Mouse (Mus musculus): ENCODE measurements at regions not wholly inside any gene's neighbourhood (a gene's known extent, or its start where the extent isn't known, plus 50 kb on each side); places are given as distances from the start of the nearest gene placed in this dataset.
A peak's percentile ranks its signal among the peaks of the same experiment; 100 is the strongest.

DNA sequence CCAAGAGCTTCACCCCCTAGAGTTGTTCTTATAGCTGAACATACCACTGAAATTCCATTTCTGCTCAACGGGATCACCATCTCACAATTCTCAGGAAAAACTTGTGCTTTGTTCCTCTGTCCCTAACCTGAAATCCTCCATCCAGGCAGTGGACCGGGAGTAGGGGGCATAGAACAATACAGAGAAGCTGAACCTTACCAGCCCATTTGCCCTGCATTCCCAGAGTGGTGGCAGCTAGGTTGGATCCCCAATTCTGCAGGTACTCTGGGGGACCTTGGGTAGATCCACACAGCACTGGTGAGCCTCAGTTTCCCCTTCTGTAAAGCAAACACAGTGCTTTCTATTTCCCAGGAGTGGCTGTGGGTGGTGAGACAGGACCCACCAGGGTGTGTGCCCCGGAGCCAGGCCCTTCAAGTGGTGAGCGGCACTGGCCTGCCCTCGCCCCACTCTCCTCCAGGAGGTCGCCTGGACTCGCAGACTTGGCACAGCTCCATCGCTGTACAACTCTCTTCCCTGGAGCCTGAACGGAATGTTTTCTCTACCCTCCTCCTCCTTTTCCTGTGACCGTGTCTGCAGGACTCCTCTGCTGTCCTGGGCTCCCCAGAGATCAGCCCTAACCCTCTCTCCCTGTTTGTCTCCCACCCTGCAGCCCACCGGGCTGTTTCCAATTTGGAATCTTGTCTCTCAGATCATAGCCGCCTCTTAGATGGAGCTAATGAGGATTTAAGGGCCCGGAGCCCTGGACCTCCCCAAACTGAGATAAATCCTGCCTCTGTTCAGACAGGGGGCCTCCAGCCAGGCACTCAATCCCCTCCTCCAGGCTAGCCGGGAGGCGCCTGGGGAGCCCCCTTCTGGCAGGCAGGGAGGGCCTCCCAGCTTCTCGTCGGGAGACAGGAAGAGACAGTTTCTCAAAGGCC lies 52.3 kb upstream of the Cux1 start:
- no peak for DNase-seq (ENCODE audit: low spot score in 2 of 2)

DNA sequence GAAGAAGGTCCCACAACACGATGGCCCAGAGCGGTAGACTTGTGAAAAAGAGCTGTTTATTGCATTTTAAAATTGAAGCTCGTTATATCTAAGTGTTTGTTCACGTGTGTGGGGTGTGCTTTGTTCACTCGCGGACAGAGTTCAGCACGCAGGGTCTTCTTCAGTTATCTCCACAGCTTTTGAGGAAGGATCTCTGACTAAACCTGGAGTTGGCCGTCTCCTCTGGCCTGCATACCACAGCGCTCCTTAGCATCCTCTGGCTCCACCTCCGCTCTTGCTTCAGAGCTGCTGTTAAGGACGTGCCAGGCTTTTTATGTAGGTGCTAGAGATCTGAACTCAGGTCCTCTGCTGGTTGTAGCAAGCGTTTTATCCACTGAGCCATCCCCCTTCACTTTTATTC lies 52.9 kb upstream of the Cux1 start:
- DNase-seq (ENCODE audit: low spot score in 2 of 2): no peak

DNA sequence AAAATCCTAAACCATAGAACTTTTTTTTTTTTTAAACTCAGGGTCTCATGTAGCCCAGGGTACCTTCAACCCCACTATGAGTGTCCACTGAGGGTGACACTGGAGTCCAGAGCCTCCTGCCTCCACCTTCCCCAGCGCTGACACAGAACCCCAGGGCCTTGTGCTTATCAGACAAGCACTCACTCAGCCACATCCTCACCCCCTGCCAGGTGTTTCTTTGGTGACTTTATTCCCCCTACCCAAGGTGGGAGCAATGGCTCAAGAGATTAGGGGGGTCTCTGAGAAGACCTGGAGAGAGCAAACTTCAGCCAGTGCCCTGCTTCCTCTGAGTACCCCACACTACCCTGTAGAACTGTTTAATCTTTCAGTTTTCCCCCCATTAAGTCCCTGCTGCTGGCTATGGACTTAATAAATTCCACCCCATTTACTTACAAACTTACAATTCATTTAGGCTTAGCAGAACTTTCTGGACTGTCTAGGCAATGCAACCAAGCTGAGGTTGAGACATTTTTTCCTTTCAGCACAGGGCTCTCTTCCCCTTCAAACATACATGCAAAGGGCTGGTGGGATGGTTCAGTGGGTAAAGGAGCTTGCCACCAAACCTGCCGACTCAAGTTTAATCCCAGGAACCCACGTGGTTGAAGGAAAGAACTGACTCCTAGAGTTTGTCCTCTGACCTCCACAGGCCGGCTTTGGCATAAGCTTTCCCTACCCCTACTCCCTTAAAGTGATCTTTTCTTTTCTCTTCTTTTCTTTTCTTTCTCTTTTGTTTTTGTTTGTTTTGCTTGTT lies 54.2 kb upstream of the Cux1 start:
- DNase-seq (ENCODE audit: low spot score in 2 of 2): no peak

DNA sequence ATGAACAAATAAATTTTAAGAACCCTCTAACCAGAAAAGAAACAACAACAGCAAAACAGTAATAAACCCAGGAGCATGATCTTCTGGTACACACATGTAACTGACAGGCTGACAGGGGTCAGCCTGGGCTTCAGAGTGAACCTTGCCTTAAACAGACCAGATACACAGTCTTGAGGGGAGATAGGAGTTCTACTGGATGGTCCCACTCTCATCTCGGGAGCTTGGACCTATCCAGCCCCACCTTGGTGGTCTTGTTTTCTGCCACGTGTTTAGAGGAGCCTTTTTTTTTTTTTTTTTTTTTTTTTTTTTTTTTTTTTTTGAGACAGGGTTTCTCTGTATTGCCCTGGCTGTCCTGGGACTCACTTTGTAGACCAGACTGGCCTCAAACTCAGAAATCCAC lies 54.9 kb upstream of the Cux1 start:
- DNase-seq (ENCODE audit: low spot score in 2 of 2): no peak

DNA sequence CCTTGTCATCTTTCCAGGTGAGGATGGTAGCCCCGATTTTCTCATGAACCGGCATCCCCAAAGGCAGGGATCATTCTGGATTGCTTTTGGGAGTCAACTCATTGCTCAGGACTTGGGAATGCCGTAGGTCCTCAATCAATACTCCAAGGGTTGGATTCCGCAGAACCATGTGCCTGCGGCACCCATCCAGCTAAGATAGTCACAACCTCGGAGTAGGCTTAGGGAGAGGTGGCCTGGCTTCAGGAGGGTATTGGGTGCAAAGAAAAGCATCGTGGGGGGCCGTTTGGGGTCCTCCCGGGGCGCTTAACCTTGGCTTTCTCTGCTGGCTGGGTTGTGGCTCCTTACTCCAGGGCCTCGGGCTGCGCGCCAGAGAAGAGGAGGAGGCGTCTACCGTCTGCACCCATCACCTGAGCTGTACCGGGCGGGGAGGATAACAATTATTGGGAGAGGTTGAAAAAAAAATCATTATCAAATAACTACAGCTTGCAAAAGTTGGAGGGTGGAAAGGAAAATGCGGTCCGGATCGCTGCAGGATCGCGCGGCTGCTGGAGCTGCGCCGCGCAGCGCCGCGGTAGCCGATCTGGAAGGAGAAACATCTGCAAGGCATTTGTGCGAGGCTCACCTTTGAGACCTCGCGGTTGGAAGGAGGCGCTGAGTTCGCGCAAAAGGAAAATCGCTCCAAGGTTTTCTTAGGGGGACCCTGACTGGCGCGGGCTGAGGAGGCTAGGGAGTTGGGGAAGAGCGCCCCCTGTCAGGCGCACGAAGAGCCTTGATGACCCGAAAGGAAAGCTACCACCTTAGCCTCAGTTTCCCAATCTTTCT lies 55.6 kb upstream of the Cux1 start:
- DNase-seq (ENCODE audit: low spot score in 2 of 2): peak in 1 of 2 experiments; percentile 62

DNA sequence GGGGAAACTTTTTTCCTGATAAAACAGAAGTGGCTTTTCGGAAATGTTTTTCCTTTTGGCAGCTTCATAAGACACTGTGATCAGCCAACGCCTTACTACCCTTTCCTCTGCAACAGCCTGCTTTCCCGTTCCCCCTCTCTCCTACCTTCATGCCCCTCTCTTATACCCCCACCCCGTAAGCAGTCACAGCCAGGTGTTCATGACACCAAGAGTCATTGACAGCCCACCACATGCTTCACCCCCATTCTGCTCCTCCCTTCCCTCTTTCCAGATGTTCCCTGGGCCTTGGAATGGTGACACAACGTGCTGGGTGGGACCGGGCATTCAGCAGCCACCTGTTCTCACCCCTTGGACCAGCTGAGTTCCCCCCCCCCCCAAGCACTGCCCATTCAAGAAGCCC lies 56.5 kb upstream of the Cux1 start:
- no peak for DNase-seq (ENCODE audit: low spot score in 2 of 2)

DNA sequence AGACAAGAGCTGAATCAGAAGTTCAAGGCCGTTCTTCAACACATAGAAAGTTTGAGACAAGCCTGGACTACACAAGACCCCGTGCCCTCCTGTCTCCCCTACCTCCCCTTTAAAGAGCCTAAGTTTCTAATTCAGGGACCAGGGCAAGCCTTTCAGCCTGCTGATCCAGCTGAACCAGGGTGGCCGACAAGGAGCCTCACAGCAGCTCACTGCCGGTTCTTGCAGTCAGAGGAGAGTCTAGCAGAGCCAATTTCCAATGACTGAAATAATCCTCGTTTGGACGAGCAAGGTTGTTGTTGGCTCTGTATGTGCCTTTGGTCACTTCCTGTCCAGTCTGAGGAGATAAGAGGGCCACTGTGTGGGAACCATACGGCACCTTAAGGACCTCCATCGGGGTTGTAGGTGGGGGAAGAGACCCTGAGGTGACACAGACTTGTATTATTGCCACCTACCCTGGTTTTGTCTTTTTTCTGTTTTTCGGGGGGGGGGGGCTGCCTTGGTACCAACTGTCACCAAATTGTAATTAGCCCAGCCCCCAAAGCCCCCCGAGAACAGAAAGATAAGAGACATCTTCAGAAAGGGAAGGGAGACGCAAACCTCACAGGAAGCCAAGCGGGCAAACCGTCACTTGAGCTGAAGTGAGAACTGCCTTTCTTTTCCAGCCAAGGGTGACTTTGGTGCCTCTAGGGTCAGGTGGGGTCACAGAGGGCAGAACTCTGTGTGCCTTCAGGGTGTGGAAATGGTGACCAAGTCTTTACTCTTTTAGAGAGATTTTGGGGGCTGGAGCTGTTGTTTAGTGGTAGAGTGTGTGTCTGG lies 58.1 kb upstream of the Cux1 start:
- DNase-seq (ENCODE audit: low spot score in 2 of 2): no peak

DNA sequence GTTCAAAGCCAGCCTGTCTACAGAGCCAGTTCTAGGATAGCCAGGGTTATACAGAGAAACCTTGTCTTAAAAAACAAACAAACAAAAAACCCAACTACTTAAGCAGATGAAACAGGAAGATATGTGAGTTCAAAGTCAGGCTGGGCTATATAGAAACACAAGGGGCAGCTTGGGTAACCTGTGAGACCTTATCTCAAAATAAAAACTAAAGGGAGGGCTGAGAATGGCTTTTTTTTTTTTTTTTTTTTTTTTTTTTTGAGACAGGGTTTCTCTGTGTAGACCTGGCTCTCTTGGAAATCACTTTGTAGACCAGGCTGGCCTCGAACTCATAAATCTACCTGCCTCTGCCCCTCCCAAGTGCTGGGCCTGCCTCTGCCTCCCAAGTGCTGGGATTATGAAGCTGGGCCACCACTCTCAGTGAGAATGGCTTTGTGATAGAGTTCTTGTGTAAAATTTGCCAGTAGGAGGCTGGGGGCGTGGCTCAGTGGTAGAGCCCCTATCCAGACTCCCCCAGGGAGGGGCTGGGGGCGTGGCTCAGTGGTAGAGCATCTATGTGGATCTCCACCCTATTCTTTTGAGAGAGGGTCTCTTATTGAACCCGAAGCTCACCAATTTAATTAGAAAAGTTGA lies 59.0 kb upstream of the Cux1 start:
- DNase-seq (ENCODE audit: low spot score in 2 of 2): no peak

DNA sequence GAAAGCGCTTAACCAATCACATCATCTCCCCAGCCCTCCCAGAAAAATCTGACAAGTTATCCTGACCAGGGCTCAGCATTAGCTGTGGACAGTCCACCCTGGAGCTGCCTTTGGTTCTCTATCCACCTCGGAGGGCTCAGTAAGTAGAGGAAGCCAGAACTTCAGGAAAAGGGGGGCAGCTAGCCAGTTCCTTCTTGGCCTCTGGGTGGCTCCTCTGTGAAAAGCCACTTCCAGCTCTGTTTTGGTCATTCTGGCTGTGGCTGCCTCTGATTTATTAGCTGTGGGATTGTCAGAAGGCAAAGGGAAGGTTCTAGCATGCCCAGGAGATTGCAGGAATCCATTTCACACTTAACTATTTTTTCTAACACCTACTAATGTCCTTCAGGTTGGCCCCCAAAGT lies 59.6 kb upstream of the Cux1 start:
- DNase-seq (ENCODE audit: low spot score in 2 of 2): no peak

DNA sequence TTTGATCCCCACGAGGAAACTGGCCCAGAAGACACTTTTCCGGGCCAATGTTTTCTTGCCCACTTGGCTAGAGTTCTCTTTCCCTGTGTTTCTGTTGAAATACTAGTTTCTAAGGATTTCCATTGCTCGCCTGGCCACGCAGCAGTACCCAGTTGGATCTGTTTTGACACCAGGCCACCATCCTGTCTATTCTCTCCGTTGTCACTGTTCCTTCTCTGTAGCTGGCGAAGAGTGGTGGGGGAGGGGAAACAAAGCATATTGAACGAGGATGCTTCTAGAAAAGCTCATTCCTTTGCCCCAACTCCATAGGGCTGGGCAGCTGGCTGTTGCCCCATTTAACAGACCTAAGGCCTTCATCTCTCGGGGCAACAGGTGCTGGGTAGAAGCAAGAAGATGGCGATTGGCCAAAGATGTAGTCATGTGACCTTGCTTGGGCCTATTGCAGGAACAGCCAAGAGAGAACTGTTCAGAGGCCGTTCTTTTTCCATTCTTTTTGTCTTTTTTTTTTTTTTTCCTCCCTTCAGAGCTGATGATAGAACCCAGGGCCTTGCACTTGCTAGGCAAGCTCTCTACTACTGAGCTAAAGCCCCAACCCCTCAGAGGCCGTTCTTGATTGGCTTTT lies 60.5 kb upstream of the Cux1 start:
- peak in 1 of 2 experiments; percentile 16 for DNase-seq (ENCODE audit: low spot score in 2 of 2)

DNA sequence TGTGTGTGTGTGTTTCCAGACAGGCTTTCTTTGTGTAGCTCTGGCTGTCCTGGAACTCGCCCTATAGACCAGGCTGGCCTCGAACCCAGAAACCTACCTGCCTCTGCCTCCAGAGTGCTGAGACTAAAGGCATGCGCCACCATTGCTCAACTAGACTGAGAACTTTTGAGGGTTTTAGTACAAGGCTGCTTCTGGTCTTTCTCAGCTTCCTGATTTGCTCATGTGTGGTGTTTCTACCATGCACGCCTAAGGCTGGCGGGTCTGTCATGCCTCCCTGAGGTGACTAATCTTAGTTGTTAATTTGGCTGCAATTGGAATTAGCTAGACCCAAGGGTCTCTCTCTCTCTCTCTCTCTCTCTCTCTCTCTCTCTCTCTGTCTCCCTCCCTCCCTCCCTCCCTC lies 61.2 kb upstream of the Cux1 start:
- DNase-seq (ENCODE audit: low spot score in 2 of 2): no peak

DNA sequence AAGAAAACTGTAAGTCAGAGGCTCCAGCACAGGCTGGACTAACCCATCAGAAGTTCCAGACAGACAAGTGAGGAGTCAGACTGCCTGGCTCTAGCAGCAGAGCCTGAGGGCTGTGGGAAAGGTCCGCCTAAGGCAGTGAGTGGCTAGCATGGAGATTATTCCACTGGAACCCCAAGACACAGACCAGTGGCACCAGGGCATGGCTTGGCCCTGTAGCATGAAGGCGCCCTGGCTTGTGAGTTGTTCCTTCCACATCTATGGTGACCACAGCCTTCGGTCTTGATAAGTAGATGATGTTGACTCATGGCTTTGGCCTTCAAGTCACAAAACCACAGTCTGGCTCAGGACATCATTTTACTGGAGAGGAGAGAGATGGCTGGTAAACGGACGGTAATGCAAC lies 60.7 kb upstream of the Myl10 start:
- no peak for DNase-seq (ENCODE audit: low spot score in 2 of 2)

DNA sequence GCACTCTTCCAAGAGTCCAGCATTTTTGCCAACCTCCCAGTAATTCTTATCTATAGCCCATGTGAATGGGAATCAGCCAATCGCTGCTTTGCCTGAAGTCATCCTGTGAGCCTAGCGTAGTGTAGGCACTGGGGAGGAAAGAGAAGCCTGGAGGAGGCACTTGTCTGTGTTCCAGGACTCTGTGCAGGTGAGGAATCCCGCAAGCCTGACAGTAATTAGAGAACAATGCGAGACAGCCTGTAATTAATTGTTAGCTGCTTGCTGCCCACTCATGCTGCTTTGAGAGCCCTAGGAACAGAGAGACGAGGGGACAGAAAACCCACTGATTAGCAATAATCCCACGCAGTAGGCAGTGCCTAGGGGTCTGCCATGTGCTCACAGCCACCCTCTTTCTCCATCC lies 59.0 kb upstream of the Myl10 start:
- no peak for DNase-seq (ENCODE audit: low spot score in 2 of 2)

DNA sequence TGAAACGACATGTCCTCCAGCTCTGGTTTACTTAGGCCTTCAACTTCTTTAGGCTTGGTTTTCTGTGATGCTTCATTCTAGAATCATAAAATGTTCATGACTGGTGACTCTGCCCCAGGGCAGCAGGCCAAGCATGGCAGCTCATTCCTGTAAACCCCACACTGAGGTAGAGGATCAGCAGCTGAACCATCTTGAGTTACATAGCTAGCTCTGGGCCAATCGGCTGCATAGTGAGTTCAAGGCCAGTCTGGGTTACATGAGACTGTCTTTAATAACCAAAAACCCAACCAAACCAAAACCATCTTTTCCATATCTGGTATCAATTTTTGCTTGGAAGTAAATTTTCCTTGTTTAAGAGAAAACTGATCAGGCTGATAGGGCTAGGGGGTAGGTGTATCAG lies 57.8 kb upstream of the Myl10 start:
- no peak for DNase-seq (ENCODE audit: low spot score in 2 of 2)

DNA sequence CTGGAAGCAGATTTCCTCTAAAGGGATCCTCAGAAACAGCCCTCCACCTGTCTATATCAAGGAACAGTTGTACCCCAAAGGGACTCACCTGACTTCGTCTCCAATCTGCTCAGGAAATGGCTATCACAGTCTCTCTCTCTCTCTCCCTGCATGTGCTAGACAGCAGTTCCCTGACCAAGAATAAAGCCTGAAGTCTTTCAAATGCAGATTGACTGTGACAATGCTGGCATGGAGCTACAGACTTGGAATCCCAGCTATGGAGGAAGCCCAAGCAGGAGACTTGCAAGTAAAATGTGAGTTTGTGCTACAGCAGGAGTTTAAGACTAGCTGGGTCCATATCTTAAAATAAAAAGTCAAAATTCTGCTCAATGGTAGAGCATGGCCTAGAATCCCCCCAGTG lies 56.5 kb upstream of the Myl10 start:
- DNase-seq (ENCODE audit: low spot score in 2 of 2): no peak

DNA sequence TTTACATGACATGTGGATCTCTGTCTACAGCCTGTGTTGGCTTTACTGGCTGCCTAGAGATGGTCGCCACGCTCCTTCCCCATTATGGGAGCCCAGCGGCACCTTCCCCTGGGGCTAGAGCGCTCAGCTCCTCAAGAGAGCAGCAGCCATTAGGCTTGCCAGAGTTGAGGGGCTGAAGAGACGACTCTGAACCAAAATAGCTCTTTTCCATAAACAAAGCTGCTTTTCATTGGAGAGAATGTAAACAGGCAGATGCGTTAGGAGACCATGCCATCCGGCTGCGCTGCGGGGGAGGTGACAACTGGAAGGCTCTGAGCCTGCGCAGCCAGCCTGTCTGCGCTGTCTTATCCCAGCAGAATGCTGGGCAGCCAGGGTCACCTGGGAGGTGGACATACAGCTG lies 55.1 kb upstream of the Myl10 start:
- peak in 1 of 2 experiments; percentile 17 for DNase-seq (ENCODE audit: low spot score in 2 of 2)

DNA sequence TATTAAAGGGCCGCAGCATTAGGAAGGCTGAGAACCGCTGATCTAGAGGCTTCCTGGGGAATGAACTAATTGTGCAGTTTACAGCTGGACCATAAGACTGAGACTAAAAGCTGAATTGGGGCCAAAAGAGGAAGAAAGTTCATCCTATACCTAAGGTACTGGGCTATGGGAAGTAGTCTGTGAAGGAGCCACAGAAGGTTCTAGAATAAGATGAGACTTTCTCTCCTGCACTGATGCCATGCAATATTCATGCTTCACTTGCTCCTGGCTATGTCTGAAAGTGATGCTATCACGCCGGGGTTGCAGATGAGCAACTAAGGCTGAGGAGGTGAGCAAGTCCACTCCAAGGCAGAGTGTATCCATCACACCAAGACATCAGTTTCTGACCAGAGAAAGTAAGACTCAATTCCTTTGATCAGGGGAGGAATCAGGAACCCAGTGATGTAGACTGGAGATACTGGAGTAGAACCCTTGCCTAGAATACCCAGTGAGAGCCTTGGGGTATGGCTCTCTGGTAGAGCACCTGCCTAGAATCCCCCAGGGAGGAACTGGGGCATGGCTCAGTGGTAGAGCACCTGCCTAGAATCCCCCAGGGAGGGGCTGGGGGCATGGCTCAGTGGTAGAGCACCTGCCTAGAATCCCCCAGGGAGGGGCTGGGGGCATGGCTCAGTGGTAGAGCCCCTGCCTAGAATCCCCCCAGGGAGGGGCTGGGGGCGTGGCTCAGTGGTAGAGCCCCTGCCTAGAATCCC lies 51.9 kb upstream of the Myl10 start:
- DNase-seq (ENCODE audit: low spot score in 2 of 2): no peak

DNA sequence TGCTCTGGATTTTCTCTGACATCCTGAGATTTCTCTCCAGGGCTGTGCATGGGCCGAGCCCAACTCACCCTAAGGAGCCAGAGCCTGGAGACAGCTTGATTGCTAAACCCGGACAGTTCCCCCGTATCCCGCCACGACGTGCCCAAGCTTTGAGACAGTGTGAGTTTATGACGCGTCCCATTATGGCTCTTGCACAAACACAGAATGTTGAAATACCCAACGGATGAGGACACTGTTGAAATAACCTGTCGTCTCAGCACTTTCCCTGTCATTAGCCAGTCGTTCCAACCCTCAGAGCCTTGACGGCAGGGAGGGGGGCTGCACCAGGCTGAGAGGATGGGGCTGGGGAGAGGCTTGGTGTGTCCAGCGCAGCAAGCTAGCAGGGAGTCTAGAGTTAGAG lies 50.7 kb upstream of the Myl10 start:
- DNase-seq (ENCODE audit: low spot score in 2 of 2): no peak

Measured in frontal cortex, postnatal 10 days (tissue).